Mouse (Mus musculus): ENCODE measurements around the gene Fbxw7. TPM values are rescaled to one million over a fixed set of nuclear protein-coding genes. Genes with fewer than 3 reads are reported as not detected.

Fbxw7 gene
- polyA plus RNA-seq, 1 experiment from 2014 or later, result 9.3 TPM

DNA sequence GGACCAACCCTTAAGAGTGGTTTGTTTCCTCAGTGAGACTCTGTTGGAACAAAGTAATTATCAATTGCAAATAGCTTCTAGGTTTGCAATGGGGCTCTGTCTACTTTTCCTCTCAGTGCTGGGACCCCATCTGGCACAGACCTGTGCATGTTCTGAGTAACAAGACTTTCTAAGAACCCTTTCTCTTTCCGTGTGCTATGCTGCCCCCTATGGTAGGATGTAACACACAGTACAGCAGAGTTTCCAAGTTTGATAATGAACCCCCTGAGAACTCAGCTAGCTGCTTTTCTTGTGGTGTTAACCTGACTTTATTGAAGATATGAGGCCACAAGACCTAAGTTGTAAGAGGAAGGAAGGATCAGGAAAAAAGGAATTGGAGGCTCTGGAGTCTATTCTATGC, 91.5 kb downstream of the Fbxw7 start:
- 29% methylated on average over 1 of the region's 1 CpGs for WGBS
- Histone ChIP-seq H3K4me2 (no peak overlapping the region), H3K9ac (no peak overlapping the region), H3K4me3 (replicated peaks) (no peak overlapping the region), H3K36me3 (no peaks in the 10 kb centered on the region), H3K27me3 (no peaks in the 10 kb centered on the region), H3K9me3 (replicated peaks) (no peaks in the 10 kb centered on the region), H3K4me1 (no peaks in the 10 kb centered on the region), H3K27ac (no peak overlapping the region)
- ATAC-seq (replicated peaks; ENCODE audit: low FRiP score), result no peak

- WGBS, result 42% methylated on average over 1 of the region's 1 CpGs
Observed at GRCm38 (mm10) chr3:84914284-84914683, 99.2 kb downstream of the Fbxw7 start.

GRCm38 (mm10) chr3:84917903-84918679, 103.0 kb downstream of the Fbxw7 start:
- Histone ChIP-seq H3K36me3 (no peaks in the 10 kb centered on the region), H3K4me2 (no peak overlapping the region), H3K27ac (no peak overlapping the region), H3K9ac (no peak overlapping the region), H3K27me3 (no peaks in the 10 kb centered on the region), H3K4me1 (no peaks in the 10 kb centered on the region), H3K9me3 (replicated peaks) (no peaks in the 10 kb centered on the region), H3K4me3 (replicated peaks) (no peak overlapping the region)
- 78% methylated on average over 9 of the region's 9 CpGs for WGBS
- ATAC-seq (replicated peaks; ENCODE audit: low FRiP score), result no peak

More at GRCm38 (mm10) chr3:84914284-84914683, 99.2 kb downstream of the Fbxw7 start:
- ATAC-seq (replicated peaks; ENCODE audit: low FRiP score), result no peak
- H3K36me3 ChIP-seq, result no peaks in the 10 kb centered on the region
- H3K4me2 ChIP-seq, result no peak overlapping the region
- H3K27me3 ChIP-seq, result no peaks in the 10 kb centered on the region
- H3K9ac ChIP-seq, result no peak overlapping the region
- no peak overlapping the region for H3K4me3 ChIP-seq (replicated peaks)
- no peaks in the 10 kb centered on the region for H3K4me1 ChIP-seq
- no peak overlapping the region for H3K27ac ChIP-seq
- H3K9me3 ChIP-seq (replicated peaks), result no peaks in the 10 kb centered on the region

DNA sequence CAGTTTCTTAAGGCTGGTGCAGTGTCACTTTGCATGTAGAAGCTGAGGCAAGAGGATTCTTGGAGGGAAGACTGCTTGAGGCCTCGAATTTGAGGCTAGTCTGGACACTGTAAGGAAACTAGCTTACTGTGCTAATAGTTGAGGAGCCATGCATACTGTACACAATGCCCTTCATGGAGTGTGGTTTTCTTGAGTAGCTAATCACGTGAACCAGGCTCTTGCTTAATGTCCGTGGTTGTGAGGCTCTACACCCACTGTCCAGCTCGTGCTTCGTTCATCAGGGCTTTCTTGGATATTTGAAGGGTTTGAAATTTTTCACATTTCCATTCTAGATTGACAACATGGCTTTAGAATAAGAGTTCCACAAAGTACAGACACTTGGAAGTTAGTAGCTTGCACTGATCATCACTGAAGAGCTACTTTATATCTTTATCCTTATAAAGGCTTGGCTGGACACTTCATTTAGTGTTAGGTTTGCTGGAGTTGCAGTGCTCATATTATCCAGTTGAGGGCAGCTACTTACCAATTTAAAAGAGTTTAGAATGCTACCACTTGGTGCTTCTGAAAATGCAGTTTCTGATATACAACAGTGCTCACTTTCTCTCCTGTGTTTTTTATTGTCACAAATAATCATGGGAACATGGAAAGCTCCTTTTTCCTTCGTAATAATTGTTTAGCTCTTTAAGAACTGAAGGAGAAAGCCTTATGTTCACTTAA, 106.8 kb downstream of the Fbxw7 start:
- Histone ChIP-seq H3K27me3 (no peaks in the 10 kb centered on the region), H3K9me3 (replicated peaks) (no peaks in the 10 kb centered on the region), H3K4me2 (no peak overlapping the region), H3K27ac (no peak overlapping the region), H3K9ac (no peak overlapping the region), H3K4me1 (no peaks in the 10 kb centered on the region), H3K4me3 (replicated peaks) (no peak overlapping the region), H3K36me3 (no peaks in the 10 kb centered on the region)
- ATAC-seq (replicated peaks; ENCODE audit: low FRiP score), result no peak
- WGBS, result 80% methylated on average over 6 of the region's 6 CpGs

- H3K27ac ChIP-seq, result no peak overlapping the region
- 85% methylated on average over 1 of the region's 1 CpGs for WGBS
Observed at GRCm38 (mm10) chr3:84923256-84923655, 108.2 kb downstream of the Fbxw7 start.

DNA sequence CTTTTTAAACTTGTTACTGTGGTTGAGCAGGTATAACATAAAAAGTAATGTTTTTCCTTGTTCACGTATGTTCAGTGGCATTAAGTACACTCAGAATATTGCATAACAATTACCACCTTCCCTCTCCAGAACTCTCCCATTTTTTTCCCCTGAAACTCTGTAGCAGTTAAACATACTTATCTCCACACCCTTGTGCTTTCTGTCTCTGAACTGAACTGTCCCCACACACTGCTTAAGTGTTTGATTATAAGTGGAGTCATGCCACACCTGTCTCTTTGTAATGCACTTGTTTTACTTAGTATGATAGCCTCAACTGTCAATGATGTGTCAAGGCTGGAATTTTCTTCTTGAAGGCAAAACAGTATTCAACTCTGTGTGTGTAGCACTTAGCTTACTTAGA, 108.6 kb downstream of the Fbxw7 start:
- ATAC-seq (replicated peaks; ENCODE audit: low FRiP score), result no peak

More at GRCm38 (mm10) chr3:84923256-84923655, 108.2 kb downstream of the Fbxw7 start:
- Histone ChIP-seq H3K36me3 (no peaks in the 10 kb centered on the region), H3K9me3 (replicated peaks) (no peaks in the 10 kb centered on the region), H3K4me2 (no peak overlapping the region), H3K4me3 (replicated peaks) (no peak overlapping the region), H3K4me1 (no peaks in the 10 kb centered on the region), H3K9ac (no peak overlapping the region), H3K27me3 (no peaks in the 10 kb centered on the region)
- ATAC-seq (replicated peaks; ENCODE audit: low FRiP score), result no peak

GRCm38 (mm10) chr3:84925229-84925628, 110.2 kb downstream of the Fbxw7 start:
- Histone ChIP-seq H3K36me3 (no peaks in the 10 kb centered on the region), H3K27ac (no peak overlapping the region), H3K27me3 (no peaks in the 10 kb centered on the region), H3K9me3 (replicated peaks) (no peaks in the 10 kb centered on the region), H3K4me2 (no peak overlapping the region), H3K4me3 (replicated peaks) (no peak overlapping the region), H3K4me1 (no peaks in the 10 kb centered on the region), H3K9ac (no peak overlapping the region)
- 86% methylated on average over 4 of the region's 4 CpGs for WGBS
- no peak for ATAC-seq (replicated peaks; ENCODE audit: low FRiP score)

More for the DNA sequence above, 108.6 kb downstream of the Fbxw7 start:
- no peaks in the 10 kb centered on the region for H3K9me3 ChIP-seq (replicated peaks)
- H3K4me3 ChIP-seq (replicated peaks), result no peak overlapping the region
- no peaks in the 10 kb centered on the region for H3K4me1 ChIP-seq
- H3K4me2 ChIP-seq, result no peak overlapping the region
- H3K9ac ChIP-seq, result no peak overlapping the region
- H3K27me3 ChIP-seq, result no peaks in the 10 kb centered on the region
- no peak overlapping the region for H3K27ac ChIP-seq
- 91% methylated on average over 1 of the region's 1 CpGs for WGBS
- no peaks in the 10 kb centered on the region for H3K36me3 ChIP-seq

GRCm38 (mm10) chr3:84926140-84926539, 111.1 kb downstream of the Fbxw7 start:
- no peaks in the 10 kb centered on the region for H3K4me1 ChIP-seq
- no peak overlapping the region for H3K4me3 ChIP-seq (replicated peaks)
- no peaks in the 10 kb centered on the region for H3K27me3 ChIP-seq
- no peak overlapping the region for H3K27ac ChIP-seq
- no peak overlapping the region for H3K4me2 ChIP-seq
- no peaks in the 10 kb centered on the region for H3K9me3 ChIP-seq (replicated peaks)
- H3K36me3 ChIP-seq, result no peaks in the 10 kb centered on the region
- 82% methylated on average over 5 of the region's 5 CpGs for WGBS
- no peak overlapping the region for H3K9ac ChIP-seq
- ATAC-seq (replicated peaks; ENCODE audit: low FRiP score), result no peak

DNA sequence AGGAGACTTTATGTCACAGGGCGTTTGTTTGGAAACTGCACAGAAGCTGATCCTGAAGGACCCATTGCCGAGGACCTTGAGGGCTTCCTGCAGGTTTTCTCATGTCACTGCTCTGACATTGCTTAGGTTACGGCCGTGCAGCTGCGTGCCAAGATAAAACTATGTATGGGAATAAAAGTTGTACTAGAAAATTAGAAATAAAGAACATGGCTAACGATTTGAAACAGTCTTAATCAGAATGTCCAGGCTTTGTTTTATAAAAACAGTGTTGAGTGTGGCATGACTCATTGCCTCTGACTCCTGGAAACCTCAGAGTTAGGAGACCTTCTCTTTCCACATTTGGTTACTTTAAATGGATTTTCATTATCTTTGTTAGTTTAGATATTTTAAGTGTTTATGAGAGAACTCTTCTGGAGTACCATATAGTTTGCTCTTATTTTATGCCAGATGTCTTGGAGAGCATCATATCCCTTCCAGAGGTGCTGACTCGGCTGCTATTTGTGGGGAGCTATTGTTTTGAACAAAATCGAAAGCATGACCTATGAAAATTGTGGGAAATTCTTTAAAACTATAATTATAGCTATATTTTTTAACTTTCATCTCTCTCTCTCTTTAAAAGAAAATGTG, 112.2 kb downstream of the Fbxw7 start:
- Histone ChIP-seq H3K27me3 (no peaks in the 10 kb centered on the region), H3K27ac (no peak overlapping the region), H3K4me1 (no peaks in the 10 kb centered on the region), H3K9me3 (replicated peaks) (no peaks in the 10 kb centered on the region), H3K36me3 (no peaks in the 10 kb centered on the region), H3K4me3 (replicated peaks) (no peak overlapping the region), H3K4me2 (no peak overlapping the region), H3K9ac (no peak overlapping the region)
- 76% methylated on average over 8 of the region's 8 CpGs for WGBS
- no peak for ATAC-seq (replicated peaks; ENCODE audit: low FRiP score)

DNA sequence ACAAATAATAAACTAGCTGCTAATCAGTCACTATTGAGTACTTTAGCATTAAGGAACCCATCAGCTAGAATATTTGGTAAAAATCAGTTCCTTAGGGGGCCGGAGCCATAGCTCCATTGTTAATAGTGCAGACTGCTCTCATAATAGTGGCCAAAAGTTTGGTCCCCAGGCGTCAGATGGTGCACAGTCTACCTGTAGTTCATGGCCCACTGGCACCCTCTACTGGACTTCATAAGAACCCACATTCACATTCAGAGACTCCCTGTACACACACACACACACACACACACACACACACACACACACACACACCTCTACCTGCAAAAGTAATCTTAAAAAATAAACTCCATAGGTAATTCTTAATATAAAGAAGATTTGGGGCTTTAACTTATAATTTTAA, 112.8 kb downstream of the Fbxw7 start:
- H3K27ac ChIP-seq, result no peak overlapping the region
- no peaks in the 10 kb centered on the region for H3K27me3 ChIP-seq
- 89% methylated on average over 2 of the region's 2 CpGs for WGBS
- no peak overlapping the region for H3K4me3 ChIP-seq (replicated peaks)
- no peak for ATAC-seq (replicated peaks; ENCODE audit: low FRiP score)
- no peaks in the 10 kb centered on the region for H3K9me3 ChIP-seq (replicated peaks)
- no peak overlapping the region for H3K4me2 ChIP-seq
- H3K4me1 ChIP-seq, result no peaks in the 10 kb centered on the region
- H3K9ac ChIP-seq, result no peak overlapping the region
- no peaks in the 10 kb centered on the region for H3K36me3 ChIP-seq

DNA sequence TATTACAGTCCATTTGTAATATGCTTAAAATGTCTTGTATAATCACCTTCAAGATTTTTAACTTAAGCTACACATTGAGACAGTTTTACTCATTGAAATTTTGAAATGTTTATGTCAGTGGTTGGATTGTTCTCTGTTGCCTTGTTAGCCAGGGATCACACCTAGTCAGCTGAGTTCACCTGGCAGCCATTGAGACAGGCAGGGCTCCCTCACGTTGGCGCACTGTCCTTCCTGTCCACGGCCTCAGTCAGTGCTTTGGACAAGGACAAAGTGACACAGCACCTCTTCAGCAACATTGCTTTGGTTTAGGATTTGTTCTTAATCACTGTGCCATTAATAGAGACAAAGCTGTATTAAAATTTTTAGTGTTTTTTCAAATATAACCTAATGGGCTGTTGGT, 114.1 kb downstream of the Fbxw7 start:
- no peaks in the 10 kb centered on the region for H3K36me3 ChIP-seq
- H3K27me3 ChIP-seq, result no peaks in the 10 kb centered on the region
- no peak overlapping the region for H3K9ac ChIP-seq
- no peak overlapping the region for H3K27ac ChIP-seq
- H3K4me1 ChIP-seq, result no peaks in the 10 kb centered on the region
- no peak overlapping the region for H3K4me2 ChIP-seq
- WGBS, result 96% methylated on average over 3 of the region's 3 CpGs
- ATAC-seq (replicated peaks; ENCODE audit: low FRiP score), result no peak
- no peak overlapping the region for H3K4me3 ChIP-seq (replicated peaks)
- H3K9me3 ChIP-seq (replicated peaks), result no peaks in the 10 kb centered on the region

- Histone ChIP-seq H3K36me3 (no peaks in the 10 kb centered on the region), H3K4me2 (no peak overlapping the region), H3K9ac (no peak overlapping the region), H3K27ac (no peak overlapping the region), H3K27me3 (no peaks in the 10 kb centered on the region), H3K4me3 (replicated peaks) (no peak overlapping the region), H3K4me1 (no peaks in the 10 kb centered on the region), H3K9me3 (replicated peaks) (no peaks in the 10 kb centered on the region)
- 75% methylated on average over 3 of the region's 3 CpGs for WGBS
- no peak for ATAC-seq (replicated peaks; ENCODE audit: low FRiP score)
Observed at GRCm38 (mm10) chr3:84930683-84931082, 115.6 kb downstream of the Fbxw7 start.
